Mouse (Mus musculus): ENCODE measurements at regions not wholly inside any gene's neighbourhood (a gene's known extent, or its start where the extent isn't known, plus 50 kb on each side); places are given as distances from the start of the nearest gene placed in this dataset.

DNA sequence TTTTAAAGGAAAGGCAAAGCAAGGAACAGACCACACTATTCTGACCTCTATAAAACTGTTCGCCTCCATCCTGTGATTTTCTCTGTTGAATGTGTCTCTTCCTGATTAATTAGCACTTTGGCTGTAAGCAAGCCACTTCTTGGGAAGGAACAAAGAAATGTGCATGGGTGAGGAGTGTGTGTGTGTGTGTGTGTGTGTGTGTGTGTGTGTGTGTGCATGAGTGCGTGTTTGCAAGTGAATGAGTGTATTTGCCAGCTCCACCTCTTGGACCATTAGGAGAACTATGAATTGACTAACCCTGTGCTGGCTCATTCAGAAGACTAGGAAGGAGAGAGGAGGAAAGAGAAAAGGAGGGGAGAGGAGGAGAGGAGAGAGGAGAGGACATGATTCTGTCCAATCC lies 261.9 kb upstream of the Hs6st1 start:
- Histone ChIP-seq H3K4me3 (ENCODE audit: low read length) (no peak overlapping the region), H3K36me3 (ENCODE audit: control insufficient read depth, insufficient read depth, low read length) (no peaks in the 10 kb centered on the region), H3K9me3 (ENCODE audit: control insufficient read depth, low read length) (no peaks in the 10 kb centered on the region), H3K27me3 (replicated peaks; ENCODE audit: control insufficient read depth, insufficient read depth, low read length) (no peaks in the 10 kb centered on the region), H3K27ac (ENCODE audit: low read length) (no peak overlapping the region), H3K4me1 (ENCODE audit: control insufficient read depth, insufficient read depth, low read length) (no peaks in the 10 kb centered on the region), H3K4me2 (ENCODE audit: low read depth, low read length) (no peak overlapping the region), H3K9ac (ENCODE audit: low read depth, low read length) (no peak overlapping the region)
- no peak for ATAC-seq
- whole genome bisulfite sequencing: 55% methylated on average over 2 of the region's 2 CpGs

DNA sequence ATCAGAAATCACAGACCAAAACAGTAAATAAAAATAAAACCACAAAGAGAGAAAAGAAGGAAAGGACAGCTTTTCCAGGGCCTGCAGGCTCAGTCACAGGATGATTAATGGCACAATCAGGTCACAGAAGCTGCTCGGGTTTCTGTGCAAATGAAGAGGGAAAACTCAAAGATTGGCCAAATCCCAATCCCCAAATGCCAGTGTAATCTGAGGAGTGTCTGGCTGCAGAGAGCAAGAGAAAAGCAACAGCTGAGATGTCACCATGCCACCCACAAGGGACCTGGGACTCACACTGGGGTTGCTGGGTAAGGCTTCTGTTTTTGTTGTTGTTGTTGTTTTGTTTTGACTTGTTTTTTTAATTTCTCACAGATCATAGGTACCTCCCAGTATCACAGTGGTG lies 261.5 kb upstream of the Hs6st1 start:
- Histone ChIP-seq H3K27me3 (replicated peaks; ENCODE audit: control insufficient read depth, insufficient read depth, low read length) (no peaks in the 10 kb centered on the region), H3K9ac (ENCODE audit: low read depth, low read length) (no peak overlapping the region), H3K4me1 (ENCODE audit: control insufficient read depth, insufficient read depth, low read length) (no peaks in the 10 kb centered on the region), H3K4me3 (ENCODE audit: low read length) (no peak overlapping the region), H3K4me2 (ENCODE audit: low read depth, low read length) (no peak overlapping the region), H3K36me3 (ENCODE audit: control insufficient read depth, insufficient read depth, low read length) (no peaks in the 10 kb centered on the region), H3K9me3 (ENCODE audit: control insufficient read depth, low read length) (no peaks in the 10 kb centered on the region), H3K27ac (ENCODE audit: low read length) (no peak overlapping the region)
- WGBS: 16% methylated on average over 1 of the region's 1 CpGs
- no peak for ATAC-seq

DNA sequence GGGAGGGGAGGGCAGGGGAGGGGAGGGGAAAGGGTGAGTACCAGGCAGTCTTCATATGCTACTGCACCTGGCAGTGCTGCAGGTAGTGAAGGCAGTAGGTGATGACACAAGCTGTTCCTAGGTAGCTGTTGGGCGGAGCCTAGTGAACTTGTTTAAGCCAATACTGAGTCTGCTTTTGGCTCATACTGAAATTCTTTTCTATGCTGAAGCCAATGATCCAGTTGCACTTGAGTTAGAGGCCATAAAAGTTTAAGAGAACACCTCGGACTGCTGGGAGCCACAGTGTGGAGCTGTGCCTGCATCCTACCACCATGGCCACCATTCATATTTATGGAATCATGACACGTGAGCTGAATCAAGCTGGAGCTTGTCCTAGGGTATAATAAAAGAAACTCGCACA lies 259.3 kb upstream of the Hs6st1 start:
- Histone ChIP-seq H3K9ac (ENCODE audit: low read depth, low read length) (no peak overlapping the region), H3K27me3 (replicated peaks; ENCODE audit: control insufficient read depth, insufficient read depth, low read length) (no peaks in the 10 kb centered on the region), H3K4me3 (ENCODE audit: low read length) (no peak overlapping the region), H3K9me3 (ENCODE audit: control insufficient read depth, low read length) (no peaks in the 10 kb centered on the region), H3K4me1 (ENCODE audit: control insufficient read depth, insufficient read depth, low read length) (no peaks in the 10 kb centered on the region), H3K4me2 (ENCODE audit: low read depth, low read length) (no peak overlapping the region), H3K36me3 (ENCODE audit: control insufficient read depth, insufficient read depth, low read length) (no peaks in the 10 kb centered on the region), H3K27ac (ENCODE audit: low read length) (no peak overlapping the region)
- no peak for ATAC-seq
- 84% methylated on average over 4 of the region's 4 CpGs for WGBS

- H3K4me3 ChIP-seq (ENCODE audit: low read length): no peak overlapping the region
- WGBS: 42% methylated on average over 1 of the region's 1 CpGs
- H3K36me3 ChIP-seq (ENCODE audit: control insufficient read depth, insufficient read depth, low read length): no peaks in the 10 kb centered on the region
- H3K4me2 ChIP-seq (ENCODE audit: low read depth, low read length): no peak overlapping the region
- ATAC-seq: no peak
- no peak overlapping the region for H3K27ac ChIP-seq (ENCODE audit: low read length)
- no peaks in the 10 kb centered on the region for H3K27me3 ChIP-seq (replicated peaks; ENCODE audit: control insufficient read depth, insufficient read depth, low read length)
- no peaks in the 10 kb centered on the region for H3K4me1 ChIP-seq (ENCODE audit: control insufficient read depth, insufficient read depth, low read length)
- H3K9ac ChIP-seq (ENCODE audit: low read depth, low read length): no peak overlapping the region
- no peaks in the 10 kb centered on the region for H3K9me3 ChIP-seq (ENCODE audit: control insufficient read depth, low read length)
These were observed 258.9 kb upstream of the Hs6st1 start for GRCm38 (mm10) chr1:35809341-35809740.

- WGBS: 70% methylated on average over 8 of the region's 8 CpGs
These were observed 257.4 kb upstream of the Hs6st1 start for GRCm38 (mm10) chr1:35810571-35811342.

DNA sequence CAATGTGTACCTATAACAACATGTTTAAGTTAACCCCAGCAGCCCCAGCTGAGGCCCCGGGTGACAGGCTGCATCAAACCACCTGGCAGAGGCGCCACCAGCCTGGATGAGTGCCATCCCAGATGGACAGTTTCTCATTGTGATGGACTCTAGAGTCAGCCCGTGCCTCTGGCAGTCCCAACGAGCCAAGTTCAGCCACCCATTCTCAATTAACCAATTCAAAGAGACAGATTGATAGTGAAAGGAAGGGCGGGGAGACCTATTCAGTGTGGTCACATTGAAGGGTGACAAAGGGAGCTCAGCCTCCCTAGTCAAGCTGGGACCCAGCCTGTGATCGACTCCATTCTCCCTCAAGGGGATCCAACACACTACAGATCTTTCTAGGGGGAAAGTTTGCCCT lies 256.8 kb upstream of the Hs6st1 start:
- no peak overlapping the region for H3K4me2 ChIP-seq (ENCODE audit: low read depth, low read length)
- H3K36me3 ChIP-seq (ENCODE audit: control insufficient read depth, insufficient read depth, low read length): no peaks in the 10 kb centered on the region
- no peak overlapping the region for H3K27ac ChIP-seq (ENCODE audit: low read length)
- WGBS: 69% methylated on average over 6 of the region's 6 CpGs
- no peaks in the 10 kb centered on the region for H3K4me1 ChIP-seq (ENCODE audit: control insufficient read depth, insufficient read depth, low read length)
- H3K4me3 ChIP-seq (ENCODE audit: low read length): no peak overlapping the region
- no peak overlapping the region for H3K9ac ChIP-seq (ENCODE audit: low read depth, low read length)
- no peaks in the 10 kb centered on the region for H3K9me3 ChIP-seq (ENCODE audit: control insufficient read depth, low read length)
- ATAC-seq: no peak
- no peaks in the 10 kb centered on the region for H3K27me3 ChIP-seq (replicated peaks; ENCODE audit: control insufficient read depth, insufficient read depth, low read length)

More at GRCm38 (mm10) chr1:35810571-35811342, 257.4 kb upstream of the Hs6st1 start:
- Histone ChIP-seq H3K9ac (ENCODE audit: low read depth, low read length) (no peak overlapping the region), H3K36me3 (ENCODE audit: control insufficient read depth, insufficient read depth, low read length) (no peaks in the 10 kb centered on the region), H3K27me3 (replicated peaks; ENCODE audit: control insufficient read depth, insufficient read depth, low read length) (no peaks in the 10 kb centered on the region), H3K4me2 (ENCODE audit: low read depth, low read length) (no peak overlapping the region), H3K4me3 (ENCODE audit: low read length) (no peak overlapping the region), H3K4me1 (ENCODE audit: control insufficient read depth, insufficient read depth, low read length) (no peaks in the 10 kb centered on the region), H3K9me3 (ENCODE audit: control insufficient read depth, low read length) (no peaks in the 10 kb centered on the region), H3K27ac (ENCODE audit: low read length) (no peak overlapping the region)
- ATAC-seq: no peak

GRCm38 (mm10) chr1:35811795-35812194 lies 256.4 kb upstream of the Hs6st1 start:
- no peaks in the 10 kb centered on the region for H3K27me3 ChIP-seq (replicated peaks; ENCODE audit: control insufficient read depth, insufficient read depth, low read length)
- WGBS: 87% methylated on average over 7 of the region's 7 CpGs
- no peak for ATAC-seq
- no peak overlapping the region for H3K4me2 ChIP-seq (ENCODE audit: low read depth, low read length)
- H3K36me3 ChIP-seq (ENCODE audit: control insufficient read depth, insufficient read depth, low read length): no peaks in the 10 kb centered on the region
- no peaks in the 10 kb centered on the region for H3K9me3 ChIP-seq (ENCODE audit: control insufficient read depth, low read length)
- no peaks in the 10 kb centered on the region for H3K4me1 ChIP-seq (ENCODE audit: control insufficient read depth, insufficient read depth, low read length)
- H3K4me3 ChIP-seq (ENCODE audit: low read length): no peak overlapping the region
- H3K9ac ChIP-seq (ENCODE audit: low read depth, low read length): no peak overlapping the region
- H3K27ac ChIP-seq (ENCODE audit: low read length): no peak overlapping the region

GRCm38 (mm10) chr1:35813625-35814024 lies 254.6 kb upstream of the Hs6st1 start:
- no peak overlapping the region for H3K9ac ChIP-seq (ENCODE audit: low read depth, low read length)
- H3K9me3 ChIP-seq (ENCODE audit: control insufficient read depth, low read length): no peaks in the 10 kb centered on the region
- no peak overlapping the region for H3K4me3 ChIP-seq (ENCODE audit: low read length)
- H3K4me2 ChIP-seq (ENCODE audit: low read depth, low read length): no peak overlapping the region
- 87% methylated on average over 5 of the region's 5 CpGs for WGBS
- no peaks in the 10 kb centered on the region for H3K27me3 ChIP-seq (replicated peaks; ENCODE audit: control insufficient read depth, insufficient read depth, low read length)
- H3K36me3 ChIP-seq (ENCODE audit: control insufficient read depth, insufficient read depth, low read length): no peaks in the 10 kb centered on the region
- H3K27ac ChIP-seq (ENCODE audit: low read length): no peak overlapping the region
- no peaks in the 10 kb centered on the region for H3K4me1 ChIP-seq (ENCODE audit: control insufficient read depth, insufficient read depth, low read length)
- no peak for ATAC-seq

DNA sequence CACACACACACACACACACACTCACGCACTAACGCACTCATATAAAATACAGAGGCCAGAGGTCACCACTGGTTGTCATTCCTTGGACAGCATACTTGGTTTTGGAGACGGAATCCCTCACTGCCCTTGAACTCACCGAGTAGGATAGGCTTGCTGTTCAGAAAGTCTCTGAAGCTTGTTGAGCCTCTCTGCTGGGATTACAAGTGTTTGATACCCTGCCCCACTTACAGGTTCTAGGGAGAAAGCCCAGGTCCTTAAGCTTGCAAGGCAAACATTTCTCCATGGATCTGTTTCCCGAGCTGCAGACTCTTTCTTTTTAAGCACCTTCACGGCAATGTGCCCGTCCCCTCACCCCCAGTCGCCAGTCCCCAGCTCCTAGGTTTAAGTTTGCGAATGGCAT lies 254.0 kb upstream of the Hs6st1 start:
- Histone ChIP-seq H3K36me3 (ENCODE audit: control insufficient read depth, insufficient read depth, low read length) (no peaks in the 10 kb centered on the region), H3K9me3 (ENCODE audit: control insufficient read depth, low read length) (no peaks in the 10 kb centered on the region), H3K27me3 (replicated peaks; ENCODE audit: control insufficient read depth, insufficient read depth, low read length) (no peaks in the 10 kb centered on the region), H3K4me2 (ENCODE audit: low read depth, low read length) (no peak overlapping the region), H3K9ac (ENCODE audit: low read depth, low read length) (no peak overlapping the region), H3K4me1 (ENCODE audit: control insufficient read depth, insufficient read depth, low read length) (no peaks in the 10 kb centered on the region), H3K4me3 (ENCODE audit: low read length) (no peak overlapping the region), H3K27ac (ENCODE audit: low read length) (no peak overlapping the region)
- WGBS: 70% methylated on average over 9 of the region's 9 CpGs
- no peak for ATAC-seq

- H3K27me3 ChIP-seq (replicated peaks; ENCODE audit: control insufficient read depth, insufficient read depth, low read length): no peaks in the 10 kb centered on the region
- H3K4me2 ChIP-seq (ENCODE audit: low read depth, low read length): no peak overlapping the region
- H3K36me3 ChIP-seq (ENCODE audit: control insufficient read depth, insufficient read depth, low read length): no peaks in the 10 kb centered on the region
- H3K9me3 ChIP-seq (ENCODE audit: control insufficient read depth, low read length): no peaks in the 10 kb centered on the region
- no peak overlapping the region for H3K27ac ChIP-seq (ENCODE audit: low read length)
- 73% methylated on average over 3 of the region's 3 CpGs for WGBS
- no peak for ATAC-seq
- H3K4me1 ChIP-seq (ENCODE audit: control insufficient read depth, insufficient read depth, low read length): no peaks in the 10 kb centered on the region
- no peak overlapping the region for H3K9ac ChIP-seq (ENCODE audit: low read depth, low read length)
- no peak overlapping the region for H3K4me3 ChIP-seq (ENCODE audit: low read length)
These were observed 253.4 kb upstream of the Hs6st1 start for GRCm38 (mm10) chr1:35814751-35815150.
